Mouse (Mus musculus) hindbrain, embryonic 11.5 days (tissue): Measurements from ENCODE around the gene Gnat2. TPM values are rescaled to one million over a fixed set of nuclear protein-coding genes. Genes with fewer than 3 reads are reported as not detected.

Source experiments
- ATAC-seq: fragments of 200-750 bp; cut with Nextera tagmentation; 2 replicates; pipeline ENCODE4 v1.8.0; 2017; ENCODE audit warnings: mild to moderate bottlenecking, moderate TSS enrichment, moderate library complexity; ENCODE audit not compliant: low FRiP score
- DNase-seq: peaks from one replicate; pipeline ENCODE4 v3.0.0-alpha.2; 2015; ENCODE audit warnings: low spot score
- H3K27ac ChIP-seq: fragments of 300-500 bp; sonication (generic); 2 replicates; pipeline ENCODE4 v1.5.1; 2014; ENCODE audit warnings: mild to moderate bottlenecking, low read depth, low read length
- H3K27me3 ChIP-seq: fragments of 300-500 bp; sonication (generic); 2 replicates; pipeline ENCODE4 v1.6.1; 2014; ENCODE audit warnings: mild to moderate bottlenecking, low read length, moderate library complexity, mixed read lengths; ENCODE audit not compliant: control insufficient read depth, insufficient read depth
- H3K36me3 ChIP-seq: fragments of 300-500 bp; sonication (generic); 2 replicates; pipeline ENCODE4 v1.6.1; 2014; ENCODE audit warnings: mild to moderate bottlenecking, low read length, moderate library complexity, mixed read lengths; ENCODE audit not compliant: control insufficient read depth, insufficient read depth
- H3K4me1 ChIP-seq: fragments of 300-500 bp; sonication (generic); replicated peaks from 2 replicates; pipeline ENCODE4 v1.6.1; 2014; ENCODE audit warnings: low read length, mixed read lengths; ENCODE audit not compliant: control insufficient read depth, insufficient read depth
- H3K4me2 ChIP-seq: fragments of 300-500 bp; sonication (generic); replicated peaks from 2 replicates; pipeline ENCODE4 v1.6.1; 2014; ENCODE audit warnings: mild to moderate bottlenecking, low read depth, low read length
- H3K4me3 ChIP-seq: fragments of 300-500 bp; sonication (generic); 2 replicates; pipeline ENCODE4 v1.5.1; 2014; ENCODE audit warnings: low read depth, low read length
- H3K9ac ChIP-seq: fragments of 300-500 bp; sonication (generic); 2 replicates; pipeline ENCODE4 v1.6.1; 2014; ENCODE audit warnings: low read depth, low read length
- H3K9me3 ChIP-seq: fragments of 300-500 bp; sonication (generic); 2 replicates; pipeline ENCODE4 v1.6.1; 2016; ENCODE audit warnings: low read length; ENCODE audit not compliant: control insufficient read depth
- WGBS: fragments of 180-500 bp; shearing (Covaris S2); extraction: QIAGEN DNeasy Blood & Tissue Kit; methylation state at CpG from one replicate; pipeline ENCODE4 v1.1.7; 2014; 5-methylcytosine and 5-hydroxymethylcytosine counted together
- polyA plus RNA-seq: library from polyadenylated mRNA; unstranded; fragments of >200 nt; fragmentation: Nextera tagmentation; extraction: Ambion mirVana; gene quantifications from 2 replicates; pipeline ENCODE4 v1.2.1, GENCODE M21; 2014

The Gnat2 gene
- polyA plus RNA-seq, 1 experiment from 2014 or later, result 0.62 TPM

DNA sequence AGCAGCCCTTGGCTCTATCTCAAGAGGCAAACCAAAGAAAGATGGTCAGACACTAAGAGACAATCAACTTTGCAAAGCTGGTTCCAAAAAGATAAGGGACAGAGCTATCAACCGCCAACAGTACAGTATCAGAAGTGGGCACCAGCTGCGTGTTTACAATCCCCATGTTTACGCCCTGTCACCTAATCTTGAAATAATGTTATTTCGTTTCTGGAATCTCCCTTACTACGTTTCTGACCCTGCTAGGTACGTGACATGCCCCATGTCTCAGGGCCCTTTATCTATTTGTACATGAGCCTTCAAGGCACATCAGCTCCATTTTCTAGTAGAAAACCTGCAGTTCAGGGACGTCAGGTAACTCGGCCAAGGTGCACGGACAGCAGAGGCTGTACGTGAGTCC is 4.1 kb downstream of the Gnat2 start:
- H3K4me1 ChIP-seq, result no peaks in the 10 kb centered on the region
- 88% methylated on average over 10 of the region's 10 CpGs for WGBS
- no peaks in the 10 kb centered on the region for H3K36me3 ChIP-seq
- H3K4me3 ChIP-seq, result no peak overlapping the region
- DNase-seq (no peak), ATAC-seq (no peak)
- no peak overlapping the region for H3K27ac ChIP-seq
- no peaks in the 10 kb centered on the region for H3K9me3 ChIP-seq
- no peaks in the 10 kb centered on the region for H3K27me3 ChIP-seq
- H3K4me2 ChIP-seq, result no peak overlapping the region
- no peak overlapping the region for H3K9ac ChIP-seq

DNA sequence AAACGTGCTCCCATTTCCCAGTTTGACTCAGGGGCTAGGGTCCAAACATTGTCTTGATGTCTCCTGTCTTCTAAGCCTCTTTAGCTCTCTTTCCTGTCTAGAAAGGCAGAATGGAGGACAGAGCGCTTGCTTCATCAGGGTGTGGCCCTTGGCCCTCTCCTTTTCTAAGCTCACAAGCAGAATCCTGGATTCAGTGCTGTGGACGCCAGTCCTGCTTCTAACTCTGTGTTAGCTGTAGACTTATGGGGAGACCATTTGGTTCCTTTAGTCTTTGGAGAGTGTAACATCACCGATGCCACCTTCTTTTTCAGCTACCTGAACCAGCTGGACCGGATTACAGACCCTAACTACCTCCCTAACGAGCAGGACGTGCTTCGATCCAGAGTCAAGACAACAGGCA is 5.1 kb downstream of the Gnat2 start:
- 86% methylated on average over 8 of the region's 8 CpGs for WGBS
- no peaks in the 10 kb centered on the region for H3K9me3 ChIP-seq
- H3K36me3 ChIP-seq, result no peaks in the 10 kb centered on the region
- H3K27me3 ChIP-seq, result no peaks in the 10 kb centered on the region
- no peak overlapping the region for H3K4me3 ChIP-seq
- no peak overlapping the region for H3K27ac ChIP-seq
- no peak for DNase-seq
- no peak overlapping the region for H3K9ac ChIP-seq
- no peak overlapping the region for H3K4me2 ChIP-seq
- H3K4me1 ChIP-seq, result no peaks in the 10 kb centered on the region
- ATAC-seq, result no peak

DNA sequence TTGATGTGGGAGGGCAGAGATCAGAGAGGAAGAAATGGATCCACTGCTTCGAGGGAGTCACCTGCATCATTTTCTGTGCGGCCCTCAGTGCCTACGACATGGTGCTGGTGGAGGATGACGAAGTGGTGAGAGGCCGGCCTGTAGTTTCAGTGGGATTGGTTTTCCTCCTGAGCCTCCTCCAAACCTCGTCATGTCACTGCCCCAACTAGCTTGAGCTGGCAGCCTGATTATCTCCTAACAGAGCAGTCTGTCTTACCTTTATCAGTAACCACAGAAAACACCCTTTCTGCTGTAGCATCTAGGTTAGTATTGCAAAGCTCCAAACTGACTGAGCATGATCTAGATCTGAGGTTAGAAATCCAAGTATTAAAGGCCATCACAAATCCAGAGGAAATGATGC is 5.7 kb downstream of the Gnat2 start:
- Histone ChIP-seq H3K4me2 (no peak overlapping the region), H3K27me3 (no peaks in the 10 kb centered on the region), H3K9ac (no peak overlapping the region), H3K36me3 (no peaks in the 10 kb centered on the region), H3K27ac (no peak overlapping the region), H3K9me3 (no peaks in the 10 kb centered on the region), H3K4me3 (no peak overlapping the region), H3K4me1 (no peaks in the 10 kb centered on the region)
- ATAC-seq, result no peak
- WGBS, result 80% methylated on average over 6 of the region's 6 CpGs
- DNase-seq, result no peak

DNA sequence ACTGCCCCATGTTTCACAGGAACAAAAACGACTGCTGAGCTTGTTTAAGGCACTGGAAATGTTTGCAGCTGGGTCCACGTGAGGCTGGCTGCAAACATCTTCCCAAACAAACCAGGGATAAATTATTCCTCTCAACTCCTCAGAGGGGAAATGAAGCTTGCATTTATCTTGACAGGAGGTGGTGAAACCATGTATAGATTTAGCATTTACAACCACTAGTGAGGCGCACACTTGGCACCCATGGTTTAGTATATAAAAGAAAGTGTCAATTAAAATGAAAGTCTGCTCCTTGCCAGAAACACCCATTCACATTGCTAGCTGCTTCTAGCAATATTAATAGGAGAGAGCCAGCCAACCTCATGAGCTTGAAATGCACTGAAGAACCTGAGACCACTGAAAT is 9.0 kb downstream of the Gnat2 start:
- H3K36me3 ChIP-seq, result no peaks in the 10 kb centered on the region
- H3K27me3 ChIP-seq, result no peaks in the 10 kb centered on the region
- H3K4me3 ChIP-seq, result no peak overlapping the region
- no peak for ATAC-seq
- H3K9me3 ChIP-seq, result no peaks in the 10 kb centered on the region
- H3K27ac ChIP-seq, result no peak overlapping the region
- H3K4me2 ChIP-seq, result no peak overlapping the region
- DNase-seq, result no peak
- 57% methylated on average over 3 of the region's 3 CpGs for WGBS
- no peak overlapping the region for H3K9ac ChIP-seq
- no peaks in the 10 kb centered on the region for H3K4me1 ChIP-seq

DNA sequence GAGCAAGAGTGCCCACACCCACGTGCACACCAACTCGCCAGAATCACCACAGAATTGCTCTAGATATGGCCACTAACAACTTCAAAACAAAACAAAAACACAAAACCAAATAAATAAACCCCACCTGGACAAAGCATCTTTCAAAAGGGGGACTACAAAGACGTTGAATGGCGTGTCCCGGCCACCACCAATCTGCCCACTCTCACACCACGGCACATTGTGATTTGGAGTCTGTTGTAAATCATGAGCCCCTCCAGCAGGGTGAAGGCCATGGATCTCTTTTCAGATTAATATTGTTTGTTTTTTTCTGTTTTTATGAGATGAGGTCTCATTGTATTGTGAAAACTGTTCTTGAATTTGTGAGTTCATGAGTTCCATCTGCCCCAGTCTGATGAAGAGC is 9.5 kb downstream of the Gnat2 start:
- H3K36me3 ChIP-seq, result no peaks in the 10 kb centered on the region
- H3K9me3 ChIP-seq, result no peaks in the 10 kb centered on the region
- no peak overlapping the region for H3K4me3 ChIP-seq
- no peaks in the 10 kb centered on the region for H3K4me1 ChIP-seq
- ATAC-seq, result no peak
- H3K27me3 ChIP-seq, result no peaks in the 10 kb centered on the region
- no peak for DNase-seq
- no peak overlapping the region for H3K27ac ChIP-seq
- H3K4me2 ChIP-seq, result no peak overlapping the region
- no peak overlapping the region for H3K9ac ChIP-seq
- WGBS, result 93% methylated on average over 6 of the region's 6 CpGs

DNA sequence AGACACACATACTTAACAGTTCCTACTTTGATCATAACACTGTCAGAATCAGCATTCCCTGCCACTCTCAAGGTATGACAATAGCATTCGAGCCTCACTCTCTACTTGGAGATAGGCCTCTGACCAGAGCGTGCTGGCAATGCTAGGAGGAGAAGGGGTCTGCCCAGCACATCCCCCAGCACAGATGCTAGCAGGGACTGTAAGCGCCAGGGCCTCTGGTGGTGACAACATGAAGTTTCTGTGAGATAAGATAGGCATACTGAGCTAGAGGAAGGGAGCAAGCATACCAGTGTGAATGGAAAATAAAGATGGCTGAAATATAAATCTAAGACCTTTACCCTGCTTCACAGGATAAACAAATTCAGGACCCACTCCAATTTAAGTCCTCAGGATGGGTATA is 12.7 kb downstream of the Gnat2 start:
- no peak overlapping the region for H3K4me3 ChIP-seq
- H3K4me1 ChIP-seq, result no peaks in the 10 kb centered on the region
- 0 out of 2 replicates have a peak, but pooled peaks cover 3% of the 10 kb centered on the region for H3K36me3 ChIP-seq
- no peak overlapping the region for H3K27ac ChIP-seq
- ATAC-seq (no peak), DNase-seq (no peak)
- no peak overlapping the region for H3K9ac ChIP-seq
- no peaks in the 10 kb centered on the region for H3K9me3 ChIP-seq
- no peaks in the 10 kb centered on the region for H3K27me3 ChIP-seq
- no peak overlapping the region for H3K4me2 ChIP-seq
- 94% methylated on average over 3 of the region's 3 CpGs for WGBS

DNA sequence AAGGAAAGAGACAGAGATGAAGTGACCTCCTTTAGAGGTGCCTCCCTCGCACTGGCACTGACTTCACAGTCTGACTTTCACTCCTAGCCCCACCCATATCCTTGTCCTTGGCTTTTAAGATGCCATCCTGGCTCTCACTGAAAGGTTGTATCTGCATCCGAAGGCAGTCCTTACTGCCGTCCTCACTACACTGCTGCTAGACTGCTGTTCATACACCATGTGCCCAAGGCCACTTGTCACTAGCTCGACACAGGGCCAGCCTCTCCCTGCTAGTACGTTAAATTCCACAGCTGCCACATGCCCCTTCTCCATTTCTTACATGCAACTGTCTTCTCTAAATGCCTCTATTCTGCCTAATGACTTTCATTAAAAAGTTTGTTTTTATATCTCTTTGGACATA is 18.7 kb downstream of the Gnat2 start:
- H3K9ac ChIP-seq, result no peak overlapping the region
- no peak for ATAC-seq
- 90% methylated on average over 5 of the region's 5 CpGs for WGBS

DNA sequence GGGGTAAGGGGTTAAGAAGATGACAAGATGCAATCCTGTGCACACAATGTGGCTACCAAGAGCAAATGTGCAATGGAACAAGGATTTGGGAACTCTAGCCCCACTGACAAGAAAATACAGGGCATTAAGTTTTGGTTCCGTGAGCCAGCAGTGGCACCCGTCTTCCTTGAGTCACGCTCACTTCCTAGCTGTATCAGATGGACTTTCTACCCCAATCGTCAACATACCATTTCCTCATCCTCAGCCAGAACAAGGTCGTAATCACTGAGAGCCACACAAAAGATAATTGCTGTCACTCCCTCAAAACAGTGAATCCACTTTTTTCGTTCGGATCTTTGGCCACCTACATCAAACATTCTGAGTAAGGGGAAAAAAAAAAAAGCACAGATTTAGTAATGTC is 19.7 kb downstream of the Gnat2 start:
- no peaks in the 10 kb centered on the region for H3K27me3 ChIP-seq
- H3K4me1 ChIP-seq, result no peaks in the 10 kb centered on the region
- no peak overlapping the region for H3K27ac ChIP-seq
- H3K4me2 ChIP-seq, result no peak overlapping the region
- H3K4me3 ChIP-seq, result no peak overlapping the region
- H3K9me3 ChIP-seq, result no peaks in the 10 kb centered on the region
- 0 out of 2 replicates have a peak, but pooled peaks cover 6% of the 10 kb centered on the region for H3K36me3 ChIP-seq
- no peak for ATAC-seq
- no peak for DNase-seq
- WGBS, result 91% methylated on average over 7 of the region's 7 CpGs
- H3K9ac ChIP-seq, result no peak overlapping the region

More for the DNA sequence above, 18.7 kb downstream of the Gnat2 start:
- Histone ChIP-seq H3K9me3 (no peaks in the 10 kb centered on the region), H3K36me3 (0 out of 2 replicates have a peak, but pooled peaks cover 5% of the 10 kb centered on the region), H3K4me2 (no peak overlapping the region), H3K27ac (no peak overlapping the region), H3K4me1 (no peaks in the 10 kb centered on the region), H3K4me3 (no peak overlapping the region), H3K27me3 (no peaks in the 10 kb centered on the region)
- no peak for DNase-seq

DNA sequence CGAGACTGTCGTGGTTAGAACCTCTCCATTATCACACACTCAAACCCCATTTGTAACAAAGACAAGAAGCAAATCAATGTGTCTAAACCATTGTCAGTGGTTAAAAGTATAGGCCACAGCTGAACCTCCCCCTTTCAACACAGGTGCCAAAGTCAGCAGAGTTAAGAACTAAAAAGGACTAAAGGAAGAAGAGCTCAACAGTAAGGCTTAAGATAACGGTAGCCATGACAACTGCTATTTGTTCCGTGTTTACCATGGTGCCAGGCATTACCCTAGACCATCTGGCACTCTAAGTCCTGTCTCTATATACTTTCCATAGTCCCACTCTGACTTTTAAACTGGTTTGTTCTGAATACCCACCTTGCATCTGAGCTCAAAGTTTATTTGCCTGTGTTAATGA is 20.1 kb downstream of the Gnat2 start:
- H3K9me3 ChIP-seq, result no peaks in the 10 kb centered on the region
- no peaks in the 10 kb centered on the region for H3K27me3 ChIP-seq
- no peak for DNase-seq
- no peak overlapping the region for H3K4me2 ChIP-seq
- ATAC-seq, result no peak
- H3K9ac ChIP-seq, result no peak overlapping the region
- H3K4me1 ChIP-seq, result no peaks in the 10 kb centered on the region
- H3K4me3 ChIP-seq, result no peak overlapping the region
- H3K27ac ChIP-seq, result no peak overlapping the region
- 90% methylated on average over 4 of the region's 4 CpGs for WGBS
- H3K36me3 ChIP-seq, result 0 out of 2 replicates have a peak, but pooled peaks cover 7% of the 10 kb centered on the region
